Mouse (Mus musculus) stomach, embryonic 14.5 days (tissue): ENCODE measurements around the gene Gm49425. TPM values are rescaled to one million over a fixed set of nuclear protein-coding genes. Genes with fewer than 3 reads are reported as not detected.

Source experiments
- ATAC-seq: fragments of 200-750 bp; cut with Nextera tagmentation; 2 replicates; pipeline ENCODE4 v1.8.0; 2017; ENCODE audit warnings: low read depth, moderate TSS enrichment; ENCODE audit not compliant: insufficient number of reproducible peaks, insufficient read depth, low FRiP score
- H3K27ac ChIP-seq: fragments of 300-500 bp; sonication (generic); 2 replicates; pipeline ENCODE4 v1.5.1; 2014; ENCODE audit warnings: mild to moderate bottlenecking, low read length, moderate library complexity, mixed read lengths
- H3K27me3 ChIP-seq: fragments of 300-500 bp; sonication (generic); 2 replicates; pipeline ENCODE4 v1.6.1; 2014; ENCODE audit warnings: low read length, control low read depth, mixed read lengths; ENCODE audit not compliant: control insufficient read depth, insufficient read depth
- H3K36me3 ChIP-seq: fragments of 300-500 bp; sonication (generic); 2 replicates; pipeline ENCODE4 v1.6.1; 2014; ENCODE audit warnings: mild to moderate bottlenecking, control low read depth, low read length, moderate library complexity, mixed read lengths; ENCODE audit not compliant: control insufficient read depth, insufficient read depth
- H3K4me1 ChIP-seq: fragments of 300-500 bp; sonication (generic); 2 replicates; pipeline ENCODE4 v1.6.1; 2014; ENCODE audit warnings: low read length, control low read depth, mixed read lengths; ENCODE audit not compliant: control insufficient read depth, insufficient read depth
- H3K4me2 ChIP-seq: fragments of 300-500 bp; sonication (generic); replicated peaks from 2 replicates; pipeline ENCODE4 v1.6.1; 2014; ENCODE audit warnings: low read depth, low read length, control low read depth
- H3K4me3 ChIP-seq: fragments of 300-500 bp; sonication (generic); 2 replicates; pipeline ENCODE4 v1.5.1; 2014; ENCODE audit warnings: low read depth, low read length, control low read depth
- H3K9ac ChIP-seq: fragments of 300-500 bp; sonication (generic); replicated peaks from 2 replicates; pipeline ENCODE4 v1.6.1; 2014; ENCODE audit warnings: low read depth, mild to moderate bottlenecking, control low read depth, low read length, moderate library complexity, mixed read lengths
- H3K9me3 ChIP-seq: fragments of 300-500 bp; sonication (generic); 2 replicates; pipeline ENCODE4 v1.6.1; 2016; ENCODE audit warnings: low read depth, low read length, control low read depth; ENCODE audit not compliant: control insufficient read depth
- WGBS: fragments of 180-500 bp; shearing (Covaris S2); extraction: QIAGEN DNeasy Blood & Tissue Kit; methylation state at CpG from one replicate; pipeline ENCODE4 v1.1.7; 2014; 5-methylcytosine and 5-hydroxymethylcytosine counted together
- microRNA-seq: library from miRNA; unstranded; fragments of <30 nt; microRNA quantifications from one replicate; pipeline ENCODE4, GENCODE M21; 2016
- polyA plus RNA-seq: library from polyadenylated mRNA; unstranded; fragments of >200 nt; fragmentation: Nextera tagmentation; extraction: Ambion mirVana; gene quantifications from 2 replicates; pipeline ENCODE4 v1.2.1, GENCODE M21; 2014

The Gm49425 gene
- polyA plus RNA-seq, 1 experiment from 2014 or later = not detected

DNA sequence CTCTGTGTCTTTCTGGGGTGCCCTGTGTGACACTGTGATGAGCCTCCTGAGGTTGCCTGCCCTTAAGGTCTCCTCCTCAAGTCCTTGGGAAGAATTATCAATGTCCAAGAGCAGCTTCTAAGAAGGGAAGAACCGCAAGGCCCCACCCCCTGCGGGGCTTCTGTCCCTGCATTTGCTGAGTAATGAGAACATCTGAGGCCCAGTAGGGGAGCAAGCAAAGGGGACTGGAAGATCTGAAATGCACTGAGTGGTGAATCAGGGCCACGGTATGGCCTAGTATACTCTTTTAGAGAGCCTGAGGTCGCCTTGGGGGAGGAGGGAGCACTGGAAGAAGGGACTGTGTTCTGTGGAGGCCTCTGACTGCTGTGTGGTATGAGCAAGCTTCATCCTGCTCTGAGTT lies 35.0 kb downstream of the Gm49425 start:
- WGBS = 37% methylated on average over 4 of the region's 4 CpGs
- no peak overlapping the region for H3K27ac ChIP-seq
- no peak for ATAC-seq
- H3K36me3 ChIP-seq = no peaks in the 10 kb centered on the region
- no peak overlapping the region for H3K4me2 ChIP-seq
- H3K9ac ChIP-seq = no peak overlapping the region
- no peaks in the 10 kb centered on the region for H3K9me3 ChIP-seq
- H3K4me1 ChIP-seq = 0 out of 2 replicates have a peak, but pooled peaks cover 7% of the 10 kb centered on the region
- H3K4me3 ChIP-seq = no peak overlapping the region
- no peaks in the 10 kb centered on the region for H3K27me3 ChIP-seq

DNA sequence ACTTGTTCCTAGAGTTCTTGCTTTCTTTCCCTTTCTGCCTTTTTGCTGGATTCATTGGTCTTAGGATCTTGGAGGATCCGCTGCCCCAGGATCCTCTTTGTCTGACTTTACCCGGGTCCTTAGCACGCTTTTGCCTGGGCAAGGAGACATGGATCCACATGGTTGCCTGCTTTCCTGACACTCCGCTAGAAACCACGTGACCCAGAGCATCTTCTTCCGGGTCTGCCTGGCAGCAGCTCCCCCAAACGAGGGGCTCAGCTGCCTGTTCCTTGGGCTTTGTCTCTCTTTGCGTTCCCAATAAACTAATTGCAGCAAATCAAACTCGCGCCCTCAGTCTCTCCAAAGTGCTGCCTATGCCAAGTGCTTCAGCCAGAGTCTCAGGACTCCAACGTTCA lies 37.4 kb downstream of the Gm49425 start:
- Histone ChIP-seq H3K4me1 (0 out of 2 replicates have a peak, but pooled peaks cover 7% of the 10 kb centered on the region), H3K9me3 (no peaks in the 10 kb centered on the region), H3K4me2 (peak overlapping the region; percentile 40), H3K4me3 (peak overlapping the region; percentile 13), H3K27ac (no peak overlapping the region), H3K9ac (no peak overlapping the region), H3K36me3 (no peaks in the 10 kb centered on the region), H3K27me3 (no peaks in the 10 kb centered on the region)
- WGBS = 36% methylated on average over 11 of the region's 11 CpGs
- no peak for ATAC-seq

DNA sequence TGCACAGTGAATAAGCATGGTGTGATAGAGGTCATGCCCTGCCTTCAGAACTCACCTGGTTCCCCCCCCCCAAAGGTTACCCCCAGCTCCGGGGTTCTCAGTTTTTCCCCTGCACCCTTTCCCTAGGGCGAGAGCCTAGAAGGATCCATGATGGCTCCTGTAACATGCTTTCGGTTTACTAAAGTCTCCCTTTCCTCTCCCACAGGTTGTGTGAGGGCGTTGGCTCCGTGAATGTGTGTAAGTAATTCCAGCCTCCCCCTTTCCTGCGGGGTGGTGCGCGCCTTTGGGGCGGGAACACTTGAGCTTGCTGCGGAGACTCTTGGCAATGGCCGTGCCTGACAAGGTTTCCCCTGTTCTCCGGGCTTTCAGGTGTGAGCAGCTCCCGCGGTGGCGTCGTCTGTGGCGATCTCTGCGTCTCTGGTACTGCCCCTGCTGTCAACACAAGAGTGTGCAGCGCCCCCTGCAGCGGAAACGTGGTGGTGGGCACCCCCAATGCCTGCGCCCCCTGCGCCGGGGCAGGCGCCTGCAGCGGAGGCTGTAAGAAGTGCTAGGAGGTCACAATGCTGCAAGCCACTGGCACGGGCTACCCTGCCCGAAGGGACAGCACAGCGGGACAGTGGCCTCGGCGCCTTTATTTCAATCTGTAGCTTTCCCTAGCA lies 37.9 kb downstream of the Gm49425 start:
- Histone ChIP-seq H3K4me3 (peak overlapping the region; percentile 13), H3K9ac (no peak overlapping the region), H3K9me3 (no peaks in the 10 kb centered on the region), H3K4me1 (0 out of 2 replicates have a peak, but pooled peaks cover 7% of the 10 kb centered on the region), H3K27me3 (no peaks in the 10 kb centered on the region), H3K4me2 (peak overlapping the region; percentile 40), H3K27ac (no peak overlapping the region), H3K36me3 (no peaks in the 10 kb centered on the region)
- WGBS = 7% methylated on average over 31 of the region's 31 CpGs
- ATAC-seq = no peak

DNA sequence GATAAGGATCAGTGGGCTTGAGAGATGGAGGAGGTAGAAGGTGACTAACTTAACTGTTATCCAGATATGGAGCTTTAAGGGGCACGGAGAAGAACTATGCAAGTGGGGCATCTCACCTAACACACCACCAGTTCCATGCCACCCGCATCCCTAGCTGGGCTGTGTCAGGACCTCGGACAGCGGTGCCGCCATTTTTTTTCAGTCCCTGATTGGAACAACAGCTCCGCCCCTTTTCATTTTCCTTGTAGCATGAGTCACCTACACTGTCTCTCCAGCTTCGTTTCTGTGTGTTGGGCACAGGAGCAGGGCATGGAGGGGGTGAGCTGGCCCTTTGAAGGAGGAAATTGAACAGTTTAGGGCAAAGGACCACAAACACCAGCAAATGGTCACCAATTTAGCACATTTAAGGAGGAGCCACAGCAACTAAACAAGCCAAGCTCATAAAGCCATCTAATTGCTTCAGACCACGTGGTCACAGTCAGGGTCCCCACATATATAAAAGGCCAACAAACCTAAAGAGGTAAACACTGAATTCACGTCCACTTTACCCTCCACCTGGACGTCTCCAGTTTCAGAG lies 44.0 kb downstream of the Gm49425 start, which contains the start of gene Krt86:
Gene Krt86, plus strand, starts transcription at position 527 of the 577 bp plus-strand sequence.
- Histone ChIP-seq H3K9me3 (no peaks in the 10 kb centered on the region), H3K36me3 (no peaks in the 10 kb centered on the region), H3K4me3 (no peak within 1 kb of the TSS), H3K27ac (no peak within 1 kb of the TSS), H3K27me3 (no peaks in the 10 kb centered on the region), H3K9ac (no peak within 1 kb of the TSS), H3K4me1 (no peaks in the 10 kb centered on the region), H3K4me2 (no peak within 1 kb of the TSS)
- WGBS = 26% methylated on average over 10 of the region's 10 CpGs
- no peak for ATAC-seq

DNA sequence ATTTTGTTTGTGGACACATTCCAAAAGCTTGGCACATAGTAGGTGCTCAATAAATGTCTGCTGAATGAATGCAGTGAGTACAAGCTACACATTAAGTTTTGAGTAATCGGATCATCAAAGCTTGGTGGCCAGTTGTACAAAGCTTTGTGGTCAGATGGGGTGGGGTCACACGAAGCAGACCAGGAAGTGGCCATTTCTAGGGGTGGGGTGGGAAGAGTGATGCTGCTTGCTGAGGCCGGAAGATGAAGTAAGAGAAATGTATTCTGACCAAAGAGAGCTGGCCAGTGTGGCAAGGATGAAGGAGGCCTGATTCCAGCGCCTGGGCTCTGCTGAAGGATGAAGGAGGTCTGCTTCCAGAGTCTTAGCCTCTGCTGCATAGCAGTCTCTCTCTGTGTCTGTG lies 48.0 kb downstream of the Gm49425 start:
- no peaks in the 10 kb centered on the region for H3K9me3 ChIP-seq
- H3K36me3 ChIP-seq = no peaks in the 10 kb centered on the region
- H3K27me3 ChIP-seq = no peaks in the 10 kb centered on the region
- no peak for ATAC-seq
- no peaks in the 10 kb centered on the region for H3K4me1 ChIP-seq
- WGBS = 75% methylated on average over 4 of the region's 4 CpGs
- no peak overlapping the region for H3K27ac ChIP-seq
- no peak overlapping the region for H3K9ac ChIP-seq
- H3K4me2 ChIP-seq = no peak overlapping the region
- H3K4me3 ChIP-seq = no peak overlapping the region

Small RNAs within 50 kb of the gene (microRNA-seq; reads per million reads assigned to microRNA genes)
- gene Gm44393 = not detected

Other genes with a start within 250 kb of the Gm49425 start
- gene Atg101, start 233.0 kb downstream of the Gm49425 start, polyA plus RNA-seq = 63.5 and 64.1 TPM in 2 replicates
- 20.1 and 25.0 TPM in 2 replicates for gene 6030408B16Rik, start 224.0 kb downstream of the Gm49425 start, polyA plus RNA-seq
- gene Krt80, start 147.1 kb downstream of the Gm49425 start, polyA plus RNA-seq = 2.4 and 4.0 TPM in 2 replicates
- gene Krt7, start 106.2 kb downstream of the Gm49425 start, polyA plus RNA-seq = 131 and 148 TPM in 2 replicates
- 0.10 and 0.11 TPM in 2 replicates for gene Krt87, start 78.5 kb downstream of the Gm49425 start, polyA plus RNA-seq
- not detected in 2 replicates for gene Krt88, start 69.5 kb downstream of the Gm49425 start, polyA plus RNA-seq
- not detected in 2 replicates for gene Krt81, start 53.5 kb downstream of the Gm49425 start, polyA plus RNA-seq
- not detected in 2 replicates for gene Krt86, start 43.8 kb downstream of the Gm49425 start, polyA plus RNA-seq
- not detected in 2 replicates for gene Krt83, start 25.7 kb downstream of the Gm49425 start, polyA plus RNA-seq
- not detected in 2 replicates for gene Krt84, start 15.6 kb upstream of the Gm49425 start, polyA plus RNA-seq
- gene Krt82, start 33.4 kb upstream of the Gm49425 start, polyA plus RNA-seq = not detected in 2 replicates
- gene Krt90, start 45.7 kb upstream of the Gm49425 start, polyA plus RNA-seq = 0.22 TPM in 1 of 2 replicates, not detected in the other
- gene Krt75, start 56.6 kb upstream of the Gm49425 start, polyA plus RNA-seq = 0.45 and 0.52 TPM in 2 replicates
- not detected in 2 replicates for gene Gm5414, start 110.9 kb upstream of the Gm49425 start, polyA plus RNA-seq
- gene Gm5478, start 130.1 kb upstream of the Gm49425 start, polyA plus RNA-seq = not detected in 2 replicates
- gene Krt6b, start 163.0 kb upstream of the Gm49425 start, polyA plus RNA-seq = not detected in 2 replicates
- gene Krt6a, start 177.0 kb upstream of the Gm49425 start, polyA plus RNA-seq = 16.8 and 25.8 TPM in 2 replicates
- gene Krt5, start 195.6 kb upstream of the Gm49425 start, polyA plus RNA-seq = 50.0 and 65.6 TPM in 2 replicates
- gene Krt71, start 225.8 kb upstream of the Gm49425 start, polyA plus RNA-seq = not detected in 2 replicates